Mouse (Mus musculus): ENCODE results near the gene Speer4d. TPM values are rescaled to one million over a fixed set of nuclear protein-coding genes. Genes with fewer than 3 reads are reported as not detected.
"Not testable (repeated sequence)": the region's sequence is repeated elsewhere in the genome, so short reads cannot be mapped to it uniquely, and the experiment has no call there.

Speer4d gene
- polyA plus RNA-seq, 2 experiments = not detected

- not testable (repeated sequence) for ATAC-seq (ENCODE audit: insufficient read depth); DNase-seq (ENCODE audit: low read depth in 3 of 3, low spot score in 3 of 3)
- 23% methylated on average over 4 of the region's 4 CpGs for WGBS (ENCODE audit: insufficient replicate concordance)
Observed at GRCm38 (mm10) chr5:15600342-15600741, 18.5 kb upstream of the Speer4d start.

GRCm38 (mm10) chr5:15601481-15601880 lies 17.4 kb upstream of the Speer4d start:
- not testable (repeated sequence) for H3K4me1 ChIP-seq (replicated peaks; ENCODE audit: control insufficient read depth in 2 of 2, insufficient read depth in 2 of 2, low read length in 1 of 2); H3K36me3 ChIP-seq (replicated peaks; ENCODE audit: control insufficient read depth, insufficient read depth, low read depth); H3K9ac ChIP-seq (replicated peaks); ATAC-seq (ENCODE audit: insufficient read depth); H3K9me3 ChIP-seq (ENCODE audit: control insufficient read depth, low read length); H3K4me3 ChIP-seq (ENCODE audit: insufficient read depth in 1 of 2, low read depth in 2 of 2, low read length in 2 of 2); DNase-seq (ENCODE audit: low read depth in 3 of 3, low spot score in 3 of 3); H3K4me2 ChIP-seq (ENCODE audit: low read depth); H3K27me3 ChIP-seq (ENCODE audit: control insufficient read depth, insufficient read depth, low read length); H3K27ac ChIP-seq
- 39% methylated on average over 5 of the region's 5 CpGs for WGBS (ENCODE audit: insufficient replicate concordance)

More at GRCm38 (mm10) chr5:15600342-15600741, 18.5 kb upstream of the Speer4d start:
- not testable (repeated sequence) for H3K4me1 ChIP-seq (replicated peaks; ENCODE audit: control insufficient read depth in 2 of 2, insufficient read depth in 2 of 2, low read length in 1 of 2); H3K4me3 ChIP-seq (ENCODE audit: insufficient read depth in 1 of 2, low read depth in 2 of 2, low read length in 2 of 2); H3K36me3 ChIP-seq (replicated peaks; ENCODE audit: control insufficient read depth, insufficient read depth, low read depth); H3K27me3 ChIP-seq (ENCODE audit: control insufficient read depth, insufficient read depth, low read length); H3K9me3 ChIP-seq (ENCODE audit: control insufficient read depth, low read length); H3K9ac ChIP-seq (replicated peaks); H3K4me2 ChIP-seq (ENCODE audit: low read depth); H3K27ac ChIP-seq

- not testable (repeated sequence) for H3K4me2 ChIP-seq (ENCODE audit: low read depth); H3K9me3 ChIP-seq (ENCODE audit: control insufficient read depth, low read length); H3K4me1 ChIP-seq (replicated peaks; ENCODE audit: control insufficient read depth in 2 of 2, insufficient read depth in 2 of 2, low read length in 1 of 2); H3K27me3 ChIP-seq (ENCODE audit: control insufficient read depth, insufficient read depth, low read length); H3K4me3 ChIP-seq (ENCODE audit: insufficient read depth in 1 of 2, low read depth in 2 of 2, low read length in 2 of 2); DNase-seq (ENCODE audit: low read depth in 3 of 3, low spot score in 3 of 3); H3K9ac ChIP-seq (replicated peaks); H3K27ac ChIP-seq; H3K36me3 ChIP-seq (replicated peaks; ENCODE audit: control insufficient read depth, insufficient read depth, low read depth)
- peak; percentile 31; the same call in 1 of the 2 replicates for ATAC-seq (ENCODE audit: insufficient read depth)
- 53% methylated on average over 3 of the region's 3 CpGs for WGBS (ENCODE audit: insufficient replicate concordance)
Observed at GRCm38 (mm10) chr5:15601960-15602359, 16.9 kb upstream of the Speer4d start.

- DNase-seq (ENCODE audit: low read depth in 3 of 3, low spot score in 3 of 3); H3K4me2 ChIP-seq (ENCODE audit: low read depth); H3K9ac ChIP-seq (replicated peaks); H3K4me1 ChIP-seq (replicated peaks; ENCODE audit: control insufficient read depth in 2 of 2, insufficient read depth in 2 of 2, low read length in 1 of 2); H3K27me3 ChIP-seq (ENCODE audit: control insufficient read depth, insufficient read depth, low read length); H3K4me3 ChIP-seq (ENCODE audit: insufficient read depth in 1 of 2, low read depth in 2 of 2, low read length in 2 of 2); H3K36me3 ChIP-seq (replicated peaks; ENCODE audit: control insufficient read depth, insufficient read depth, low read depth); H3K27ac ChIP-seq; ATAC-seq (ENCODE audit: insufficient read depth); H3K9me3 ChIP-seq (ENCODE audit: control insufficient read depth, low read length): not testable (repeated sequence)
- WGBS (ENCODE audit: insufficient replicate concordance) = 39% methylated on average over 3 of the region's 3 CpGs
Observed at GRCm38 (mm10) chr5:15602424-15602947, 16.4 kb upstream of the Speer4d start.

- not testable (repeated sequence) for ATAC-seq (ENCODE audit: insufficient read depth); H3K27me3 ChIP-seq (ENCODE audit: control insufficient read depth, insufficient read depth, low read length); H3K9ac ChIP-seq (replicated peaks); H3K36me3 ChIP-seq (replicated peaks; ENCODE audit: control insufficient read depth, insufficient read depth, low read depth); H3K4me1 ChIP-seq (replicated peaks; ENCODE audit: control insufficient read depth in 2 of 2, insufficient read depth in 2 of 2, low read length in 1 of 2); H3K9me3 ChIP-seq (ENCODE audit: control insufficient read depth, low read length); H3K4me3 ChIP-seq (ENCODE audit: insufficient read depth in 1 of 2, low read depth in 2 of 2, low read length in 2 of 2); DNase-seq (ENCODE audit: low read depth in 3 of 3, low spot score in 3 of 3); H3K27ac ChIP-seq; H3K4me2 ChIP-seq (ENCODE audit: low read depth)
- 43% methylated on average over 2 of the region's 2 CpGs for WGBS (ENCODE audit: insufficient replicate concordance)
Observed at GRCm38 (mm10) chr5:15603008-15603407, 15.9 kb upstream of the Speer4d start.

- not testable (repeated sequence) for H3K27me3 ChIP-seq (ENCODE audit: control insufficient read depth, insufficient read depth, low read length)
- WGBS (ENCODE audit: insufficient replicate concordance) = 48% methylated on average over 8 of the region's 8 CpGs
Observed at GRCm38 (mm10) chr5:15603585-15603984, 15.3 kb upstream of the Speer4d start.

GRCm38 (mm10) chr5:15606677-15607076 lies 12.2 kb upstream of the Speer4d start:
- not testable (repeated sequence) for H3K27me3 ChIP-seq (ENCODE audit: control insufficient read depth, insufficient read depth, low read length); H3K27ac ChIP-seq; H3K4me1 ChIP-seq (replicated peaks; ENCODE audit: control insufficient read depth in 2 of 2, insufficient read depth in 2 of 2, low read length in 1 of 2); ATAC-seq (ENCODE audit: insufficient read depth); H3K4me2 ChIP-seq (ENCODE audit: low read depth); H3K9ac ChIP-seq (replicated peaks); H3K4me3 ChIP-seq (ENCODE audit: insufficient read depth in 1 of 2, low read depth in 2 of 2, low read length in 2 of 2); H3K9me3 ChIP-seq (ENCODE audit: control insufficient read depth, low read length); H3K36me3 ChIP-seq (replicated peaks; ENCODE audit: control insufficient read depth, insufficient read depth, low read depth); DNase-seq (ENCODE audit: low read depth in 3 of 3, low spot score in 3 of 3)
- WGBS (ENCODE audit: insufficient replicate concordance) = 43% methylated on average over 6 of the region's 6 CpGs

More at GRCm38 (mm10) chr5:15603585-15603984, 15.3 kb upstream of the Speer4d start:
- not testable (repeated sequence) for H3K36me3 ChIP-seq (replicated peaks; ENCODE audit: control insufficient read depth, insufficient read depth, low read depth); H3K4me3 ChIP-seq (ENCODE audit: insufficient read depth in 1 of 2, low read depth in 2 of 2, low read length in 2 of 2); H3K4me2 ChIP-seq (ENCODE audit: low read depth); H3K4me1 ChIP-seq (replicated peaks; ENCODE audit: control insufficient read depth in 2 of 2, insufficient read depth in 2 of 2, low read length in 1 of 2); H3K27ac ChIP-seq; DNase-seq (ENCODE audit: low read depth in 3 of 3, low spot score in 3 of 3); ATAC-seq (ENCODE audit: insufficient read depth); H3K9ac ChIP-seq (replicated peaks); H3K9me3 ChIP-seq (ENCODE audit: control insufficient read depth, low read length)

GRCm38 (mm10) chr5:15610695-15611094 lies 8.2 kb upstream of the Speer4d start:
- not testable (repeated sequence) for H3K36me3 ChIP-seq (replicated peaks; ENCODE audit: control insufficient read depth, insufficient read depth, low read depth); H3K27ac ChIP-seq; H3K4me2 ChIP-seq (ENCODE audit: low read depth); ATAC-seq (ENCODE audit: insufficient read depth); H3K9ac ChIP-seq (replicated peaks); H3K4me1 ChIP-seq (replicated peaks; ENCODE audit: control insufficient read depth in 2 of 2, insufficient read depth in 2 of 2, low read length in 1 of 2); H3K27me3 ChIP-seq (ENCODE audit: control insufficient read depth, insufficient read depth, low read length); H3K9me3 ChIP-seq (ENCODE audit: control insufficient read depth, low read length); H3K4me3 ChIP-seq (ENCODE audit: insufficient read depth in 1 of 2, low read depth in 2 of 2, low read length in 2 of 2); DNase-seq (ENCODE audit: low read depth in 3 of 3, low spot score in 3 of 3)
- 3% methylated on average over 1 of the region's 1 CpGs for WGBS (ENCODE audit: insufficient replicate concordance)
